Mouse (Mus musculus) limb, embryonic 14.5 days (tissue): ENCODE data around the gene Thsd4. TPM values are rescaled to one million over a fixed set of nuclear protein-coding genes. Genes with fewer than 3 reads are reported as not detected.

Experiments
- ATAC-seq: fragments of 200-750 bp; cut with Nextera tagmentation; 2 replicates; pipeline ENCODE4 v1.8.0; 2017; ENCODE audit warnings: low read depth, moderate number of reproducible peaks, moderate TSS enrichment; ENCODE audit not compliant: low FRiP score
- DNase-seq: peaks from one replicate; pipeline ENCODE4 v3.0.0-alpha.2; 2015; ENCODE audit warnings: low spot score
- H3K27ac ChIP-seq: fragments of 300-500 bp; sonication (generic); replicated peaks from 2 replicates; pipeline ENCODE4 v1.5.1; 2014; ENCODE audit warnings: low read depth, mild to moderate bottlenecking, low read length, moderate library complexity, mixed read lengths
- H3K27me3 ChIP-seq: fragments of 300-500 bp; sonication (generic); 2 replicates; pipeline ENCODE4 v1.6.1; 2014; ENCODE audit warnings: low read length, mixed read lengths; ENCODE audit not compliant: control insufficient read depth, insufficient read depth
- H3K36me3 ChIP-seq: fragments of 300-500 bp; sonication (generic); 2 replicates; pipeline ENCODE4 v1.6.1; 2014; ENCODE audit warnings: mild to moderate bottlenecking, low read length, moderate library complexity, mixed read lengths; ENCODE audit not compliant: control insufficient read depth, insufficient read depth
- H3K4me1 ChIP-seq: fragments of 300-500 bp; sonication (generic); 2 replicates; pipeline ENCODE4 v1.6.1; 2014; ENCODE audit warnings: antibody characterized with exemption, low read length, mixed read lengths; ENCODE audit not compliant: control insufficient read depth, insufficient read depth
- H3K4me2 ChIP-seq: fragments of 300-500 bp; sonication (generic); replicated peaks from 2 replicates; pipeline ENCODE4 v1.6.1; 2014; ENCODE audit warnings: low read depth, mild to moderate bottlenecking, low read length, moderate library complexity; ENCODE audit not compliant: severe bottlenecking
- H3K4me3 ChIP-seq: fragments of 300-500 bp; sonication (generic); replicated peaks from 2 replicates; pipeline ENCODE4 v1.5.1; 2014; ENCODE audit warnings: low read length
- H3K9ac ChIP-seq: fragments of 300-500 bp; sonication (generic); 2 replicates; pipeline ENCODE4 v1.6.1; 2014; ENCODE audit warnings: mild to moderate bottlenecking, low read depth, low read length, moderate library complexity; ENCODE audit not compliant: severe bottlenecking
- H3K9me3 ChIP-seq: fragments of 300-500 bp; sonication (generic); 2 replicates; pipeline ENCODE4 v1.6.1; 2016; ENCODE audit warnings: low read length; ENCODE audit not compliant: control insufficient read depth
- POLR2A ChIP-seq: fragments of 200-500 bp; IDR thresholded peaks from 2 replicates; pipeline ENCODE4 v1.8.0; 2012; ENCODE audit warnings: inconsistent platforms, mild to moderate bottlenecking, moderate library complexity, borderline replicate concordance; ENCODE audit not compliant: insufficient read depth, insufficient read length; ENCODE audit errors: extremely low read depth
- WGBS: fragments of 180-500 bp; shearing (Covaris S2); extraction: QIAGEN DNeasy Blood & Tissue Kit; methylation state at CpG from one replicate; pipeline ENCODE4 v1.1.7; 2014; 5-methylcytosine and 5-hydroxymethylcytosine counted together
- polyA plus RNA-seq, 2 experiments: library from polyadenylated mRNA; depleted of rRNA in 1 of 2; stranded (reverse) in 1 of 2; unstranded in 1 of 2; fragments of >200 nt; fragmentation: Nextera tagmentation in 1 of 2; extraction: Ambion mirVana in 1 of 2; gene quantifications; 2 replicates each; pipeline versions ENCODE4 v1.2.1 to v1.2.3; 2012 to 2014

The Thsd4 gene
- polyA plus RNA-seq, 2 experiments, result 30.8 to 31.2 TPM

DNA sequence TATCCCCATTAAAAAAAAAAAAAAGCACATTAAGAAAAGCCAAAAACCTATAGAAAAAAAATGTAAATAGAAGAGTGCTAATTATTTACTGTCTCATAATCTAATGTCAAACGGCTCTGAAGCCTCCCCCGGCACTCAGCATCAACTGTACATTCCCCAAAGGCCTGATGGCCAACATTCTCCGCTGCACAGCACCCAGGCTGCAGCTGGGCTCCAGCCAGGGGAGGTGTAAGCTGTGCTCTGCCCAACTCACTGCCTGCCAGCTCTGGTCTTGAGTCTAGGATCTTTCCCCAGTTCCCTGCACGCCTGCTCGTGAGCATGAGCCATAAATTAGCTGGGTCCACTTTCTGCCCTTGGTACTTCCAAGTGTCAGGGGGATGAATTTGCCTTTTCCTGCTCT is 15.7 kb downstream of the Thsd4 start:
- Histone ChIP-seq H3K4me1 (peaks cover 24% of the 10 kb centered on the region), H3K9me3 (no peaks in the 10 kb centered on the region), H3K4me3 (no peak overlapping the region), H3K4me2 (no peak overlapping the region), H3K9ac (no peak overlapping the region), H3K27ac (no peak overlapping the region), H3K36me3 (no peaks in the 10 kb centered on the region), H3K27me3 (no peaks in the 10 kb centered on the region)
- TF ChIP-seq POLR2A, result no peak
- 46% methylated on average over 5 of the region's 5 CpGs for WGBS
- no peak for DNase-seq
- ATAC-seq, result no peak

GRCm38 (mm10) chr9:60504378-60505285 is 17.2 kb downstream of the Thsd4 start:
- WGBS, result 56% methylated on average over 14 of the region's 14 CpGs
- no peak overlapping the region for H3K4me3 ChIP-seq
- TF ChIP-seq POLR2A, result no peak
- no peak overlapping the region for H3K27ac ChIP-seq
- no peak overlapping the region for H3K9ac ChIP-seq
- H3K4me1 ChIP-seq, result peaks cover 12% of the 10 kb centered on the region
- no peaks in the 10 kb centered on the region for H3K27me3 ChIP-seq
- ATAC-seq (no peak), DNase-seq (no peak)
- H3K36me3 ChIP-seq, result no peaks in the 10 kb centered on the region
- H3K9me3 ChIP-seq, result no peaks in the 10 kb centered on the region
- no peak overlapping the region for H3K4me2 ChIP-seq

GRCm38 (mm10) chr9:60502220-60502619 is 19.6 kb downstream of the Thsd4 start:
- H3K27ac ChIP-seq, result no peak overlapping the region
- H3K4me2 ChIP-seq, result no peak overlapping the region
- TF ChIP-seq POLR2A, result no peak
- ATAC-seq (no peak), DNase-seq (no peak)
- H3K9ac ChIP-seq, result no peak overlapping the region
- 85% methylated on average over 6 of the region's 6 CpGs for WGBS
- no peak overlapping the region for H3K4me3 ChIP-seq
- peaks cover 12% of the 10 kb centered on the region for H3K4me1 ChIP-seq
- no peaks in the 10 kb centered on the region for H3K36me3 ChIP-seq
- H3K27me3 ChIP-seq, result no peaks in the 10 kb centered on the region
- no peaks in the 10 kb centered on the region for H3K9me3 ChIP-seq

DNA sequence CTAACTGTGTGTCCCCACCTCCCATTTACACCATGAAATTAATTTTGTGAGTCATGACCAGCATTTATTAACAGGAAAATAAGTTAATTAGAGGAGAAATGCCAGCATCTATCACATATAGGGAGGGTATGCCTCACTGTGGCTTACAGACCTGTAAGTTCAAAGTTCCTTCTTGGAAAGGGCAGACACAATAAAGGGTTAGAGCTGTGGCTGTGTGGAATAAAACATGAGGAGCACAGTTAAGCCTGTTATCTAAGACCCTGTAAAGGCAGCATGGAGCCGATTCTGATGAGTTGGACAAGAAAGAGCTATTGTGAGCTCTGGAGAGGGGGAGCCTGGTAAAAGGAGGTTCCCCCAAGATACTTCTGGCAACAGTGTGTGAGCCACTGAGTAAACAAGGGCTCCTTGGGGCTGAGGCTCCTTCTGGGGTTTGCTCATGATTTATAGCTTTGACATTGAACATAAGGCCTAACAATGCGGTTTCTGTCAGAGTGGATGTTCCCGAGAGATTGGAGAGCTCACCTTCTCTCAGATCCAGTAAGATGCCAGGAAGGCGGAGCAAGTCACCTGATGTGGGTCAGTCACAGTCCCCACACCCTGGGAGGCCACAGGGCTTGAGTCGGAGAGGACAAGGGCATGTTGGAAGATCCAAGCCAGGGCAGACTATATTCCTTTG is 20.2 kb downstream of the Thsd4 start:
- DNase-seq (no peak), ATAC-seq (no peak)
- Histone ChIP-seq H3K4me1 (peaks cover 12% of the 10 kb centered on the region), H3K36me3 (no peaks in the 10 kb centered on the region), H3K4me3 (no peak overlapping the region), H3K9ac (no peak overlapping the region), H3K27me3 (no peaks in the 10 kb centered on the region), H3K4me2 (no peak overlapping the region), H3K9me3 (no peaks in the 10 kb centered on the region), H3K27ac (no peak overlapping the region)
- WGBS, result 69% methylated on average over 5 of the region's 5 CpGs
- TF ChIP-seq POLR2A, result no peak

- peak overlapping the region; percentile 38; the same call in 1 of the 2 replicates for H3K27ac ChIP-seq
- no peak for ATAC-seq
These were observed 29.4 kb downstream of the Thsd4 start for GRCm38 (mm10) chr9:60492275-60492974.

More at GRCm38 (mm10) chr9:60492275-60492974, 29.4 kb downstream of the Thsd4 start:
- Histone ChIP-seq H3K9me3 (no peaks in the 10 kb centered on the region), H3K4me3 (no peak overlapping the region), H3K9ac (no peak overlapping the region), H3K27me3 (no peaks in the 10 kb centered on the region), H3K4me2 (peak overlapping the region; percentile 25; the same call in 1 of the 2 replicates), H3K36me3 (no peaks in the 10 kb centered on the region), H3K4me1 (peaks cover 40% of the 10 kb centered on the region)
- 22% methylated on average over 16 of the region's 16 CpGs for WGBS
- peak; percentile 40 for DNase-seq
- TF ChIP-seq POLR2A, result no peak
